Mouse (Mus musculus): ENCODE data around the gene Flt3l. TPM values are rescaled to one million over a fixed set of nuclear protein-coding genes. Genes with fewer than 3 reads are reported as not detected.
"Not testable (repeated sequence)": the region's sequence is repeated elsewhere in the genome, so short reads cannot be mapped to it uniquely, and the experiment has no call there.

Flt3l gene
- total RNA-seq, 2 experiments from 2014 or later, result 4.5 to 5.8 TPM

GRCm38 (mm10) chr7:45163735-45164490 lies 27.7 kb upstream of the Flt3l start, which contains the start of gene Slc17a7:
Gene Slc17a7, plus strand, starts transcription at chr7:45163949.
- DNase-seq (ENCODE audit: low spot score in 2 of 2), result no peak

GRCm38 (mm10) chr7:45162996-45163615 lies 26.9 kb upstream of the Flt3l start:
- no peak for DNase-seq (ENCODE audit: low spot score in 2 of 2)

DNA sequence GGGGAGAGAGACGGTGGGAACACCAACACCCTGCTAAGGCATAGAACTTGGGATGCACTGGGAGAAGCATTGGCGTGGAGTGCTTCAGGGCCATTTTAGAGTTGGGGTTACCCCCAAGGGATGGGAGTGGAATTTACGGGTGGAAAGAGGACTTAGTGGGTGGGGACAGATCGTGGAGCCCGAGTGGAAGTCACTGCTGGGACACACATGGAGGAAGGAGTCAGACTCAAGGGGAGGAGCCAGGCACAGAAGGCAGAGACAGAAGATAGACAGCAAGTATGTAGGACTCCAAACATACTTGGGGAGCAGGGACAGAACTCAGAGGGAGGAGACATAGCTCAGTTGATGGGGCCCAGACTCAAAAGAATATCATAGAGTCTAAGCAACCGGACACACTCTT lies 26.3 kb upstream of the Flt3l start:
- no peak for DNase-seq (ENCODE audit: low spot score in 2 of 2)

- DNase-seq (ENCODE audit: low spot score in 2 of 2), result peak; percentile 94 to 95
Measured at GRCm38 (mm10) chr7:45161612-45162473, 25.6 kb upstream of the Flt3l start.

DNA sequence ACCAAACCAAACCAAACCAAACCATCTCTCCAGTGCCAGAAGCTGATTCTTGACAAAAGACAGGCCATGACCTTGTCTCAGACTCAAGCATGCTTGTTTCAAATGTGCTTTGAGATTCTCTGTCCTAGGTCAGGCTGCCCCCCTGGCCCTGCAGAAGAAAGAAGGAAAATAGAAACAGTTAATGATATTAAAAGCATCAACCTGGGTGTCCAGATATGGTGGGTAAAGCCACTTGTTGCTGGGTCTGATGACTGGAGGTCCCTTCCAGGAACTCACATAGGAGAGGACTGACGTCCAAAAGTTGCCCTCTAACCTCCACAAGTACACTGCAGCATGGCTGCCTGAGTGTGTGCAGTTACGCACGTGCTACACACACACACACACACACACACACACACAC lies 24.6 kb upstream of the Flt3l start:
- DNase-seq (ENCODE audit: low spot score in 2 of 2), result no peak

- no peak for DNase-seq (ENCODE audit: low spot score in 2 of 2)
Measured at GRCm38 (mm10) chr7:45160316-45160800, 24.1 kb upstream of the Flt3l start.

DNA sequence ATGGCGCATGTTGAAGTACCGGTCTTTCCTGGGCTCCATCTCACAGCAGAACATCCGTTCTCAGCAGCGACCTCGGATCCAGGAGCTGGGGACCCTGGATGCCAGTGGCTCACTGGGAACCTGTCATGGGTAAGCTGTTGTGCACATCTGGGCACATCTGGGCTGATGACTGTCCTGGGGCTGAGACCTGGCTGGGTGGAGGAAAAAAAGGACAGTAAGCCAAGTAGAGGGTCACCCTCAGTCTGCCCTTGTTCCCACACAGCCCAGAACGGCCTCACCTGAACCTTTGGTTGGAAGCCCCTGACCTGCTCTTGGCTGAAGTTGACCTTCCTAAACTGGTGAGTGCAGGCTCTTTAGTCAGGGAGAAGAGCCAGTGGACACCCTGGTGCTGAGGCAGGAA lies 22.8 kb upstream of the Flt3l start:
- DNase-seq (ENCODE audit: low spot score in 2 of 2), result no peak

DNA sequence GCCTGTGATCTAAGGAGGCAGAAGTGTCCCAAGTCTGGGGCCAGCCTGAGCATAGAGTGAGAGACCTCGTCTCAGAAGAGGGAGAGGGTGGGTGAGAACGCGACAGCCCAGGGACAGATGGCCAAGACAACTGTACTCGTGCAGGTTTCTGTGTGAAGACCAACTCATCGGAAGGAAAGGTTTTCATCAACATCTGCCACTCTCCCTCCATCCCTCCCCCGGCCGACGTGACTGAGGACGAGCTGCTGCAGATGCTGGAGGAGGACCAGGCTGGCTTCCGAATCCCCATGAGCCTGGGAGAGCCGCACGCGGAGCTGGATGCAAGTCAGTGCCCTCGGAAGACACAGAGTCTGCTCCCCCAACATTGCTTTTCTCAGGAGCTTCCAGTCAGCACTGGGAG lies 21.2 kb upstream of the Flt3l start:
- DNase-seq (ENCODE audit: low spot score in 2 of 2), result no peak

- no peak for DNase-seq (ENCODE audit: low spot score in 2 of 2)
Measured at GRCm38 (mm10) chr7:45156206-45156605, 20.0 kb upstream of the Flt3l start.

DNA sequence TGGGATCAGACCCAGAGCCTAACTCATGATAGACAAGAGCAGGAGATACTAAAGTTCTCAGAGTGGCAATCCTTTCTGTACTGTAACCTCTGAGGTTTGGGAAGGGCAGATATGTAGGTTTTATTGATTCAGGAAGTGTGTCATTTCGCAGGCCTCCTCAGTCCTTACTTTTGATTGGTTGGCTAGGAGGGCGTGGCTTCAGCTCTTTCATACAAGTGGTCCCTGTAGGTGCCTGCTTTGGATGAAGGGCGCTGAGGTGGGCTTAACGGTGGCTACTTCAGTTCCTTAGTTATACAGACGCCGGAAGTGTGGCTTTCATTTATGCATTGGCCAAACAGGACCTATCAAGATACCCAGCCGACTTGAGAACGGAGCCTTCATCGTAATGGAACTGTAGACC lies 19.4 kb upstream of the Flt3l start:
- no peak for DNase-seq (ENCODE audit: low spot score in 2 of 2)

DNA sequence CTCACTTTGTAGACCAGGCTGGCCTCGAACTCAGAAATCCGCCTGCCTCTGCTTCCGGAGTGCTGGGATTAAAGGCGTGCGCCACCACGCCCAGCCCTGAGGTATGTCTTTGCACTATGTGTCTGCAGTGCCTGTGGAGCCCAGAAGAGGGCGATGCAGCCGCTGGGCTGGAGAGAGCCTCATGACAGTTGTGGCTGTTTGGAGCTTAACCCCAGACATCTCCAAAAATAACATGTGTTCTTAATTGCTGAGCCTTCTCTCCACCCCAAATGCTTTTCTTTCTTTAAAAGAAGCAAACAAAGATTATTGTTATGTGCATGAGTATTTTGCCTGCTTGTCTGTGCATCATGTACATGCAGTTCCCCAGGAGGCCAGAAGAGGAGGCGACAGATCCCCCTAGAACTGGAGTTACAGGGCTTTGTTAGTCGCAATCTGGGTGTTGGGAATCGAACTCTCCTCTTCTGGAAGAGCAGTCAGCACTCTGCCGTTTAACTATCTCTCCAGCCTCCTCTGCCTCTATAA lies 18.8 kb upstream of the Flt3l start:
- no peak for DNase-seq (ENCODE audit: low spot score in 2 of 2)

DNA sequence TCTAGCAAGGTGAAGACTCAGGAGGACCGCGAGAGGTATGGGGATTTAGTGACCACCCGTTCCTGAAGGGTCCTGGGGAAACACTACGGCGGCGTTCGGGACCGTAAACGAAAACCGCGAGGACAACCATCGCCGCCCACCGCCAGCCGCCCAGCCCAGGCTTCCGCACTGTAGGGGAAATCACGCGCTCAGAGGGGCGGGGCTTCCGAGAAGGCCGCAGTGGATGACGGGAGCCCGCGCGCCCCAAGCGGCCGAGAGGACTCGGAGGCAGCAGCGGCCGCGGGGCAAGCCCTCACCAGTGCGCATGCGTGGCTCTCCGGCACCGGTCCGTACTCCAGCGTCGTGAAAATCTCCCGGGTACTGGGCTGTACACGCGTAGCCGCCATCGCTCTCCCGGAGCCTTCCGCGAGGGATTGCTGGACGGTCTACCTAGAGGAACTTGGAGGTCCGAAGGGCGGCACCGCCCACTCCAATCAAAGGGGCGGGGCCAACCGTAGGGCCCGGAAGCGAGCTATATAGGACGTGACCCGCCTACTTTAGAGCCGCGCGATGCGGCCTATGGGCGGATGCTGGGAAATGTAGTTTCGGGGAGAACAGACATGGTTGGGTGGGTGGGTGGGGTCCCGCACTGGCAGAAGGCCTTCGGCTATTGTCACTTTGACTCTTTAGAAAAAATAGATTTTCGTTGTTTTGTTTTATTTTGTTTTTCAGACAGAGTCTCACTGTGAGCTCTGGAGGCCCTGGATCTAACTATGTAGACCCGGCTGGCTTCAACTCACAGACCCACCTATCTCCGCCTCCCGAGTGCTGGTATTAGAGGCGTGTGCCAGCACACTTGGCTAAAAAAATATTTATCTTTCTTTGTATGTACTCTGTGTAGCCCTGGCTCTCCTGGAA lies 18.1 kb upstream of the Flt3l start, which contains the start of the genes Pih1d1 and Aldh16a1:
TSS of gene Pih1d1 (plus strand) at position 208 of the 897 bp plus-strand sequence.
TSS of gene Aldh16a1 (minus strand) at position 489 of the 897 bp plus-strand sequence.
- DNase-seq (ENCODE audit: low spot score in 2 of 2), result peak; percentile 97 to 99

- DNase-seq (ENCODE audit: low spot score in 2 of 2), result no peak
Measured at GRCm38 (mm10) chr7:45153586-45153985, 17.4 kb upstream of the Flt3l start.

DNA sequence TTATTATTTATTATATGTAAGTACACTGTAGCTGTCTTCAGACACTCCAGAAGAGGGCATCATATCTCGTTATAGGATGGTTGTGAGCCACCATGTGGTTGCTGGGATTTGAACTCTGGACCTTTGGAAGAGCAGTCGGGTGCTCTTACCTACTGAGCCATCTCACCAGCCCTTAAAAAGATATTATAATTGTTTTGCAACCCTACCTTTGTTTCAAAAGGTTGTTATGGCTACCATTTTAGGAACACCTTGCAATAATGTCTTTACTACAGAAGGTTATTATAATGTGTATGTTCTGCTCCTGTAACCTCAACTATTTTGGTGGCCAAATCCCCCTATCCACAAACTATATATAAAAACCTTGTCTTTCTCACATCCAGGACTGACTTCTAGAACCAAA lies 16.8 kb upstream of the Flt3l start:
- DNase-seq (ENCODE audit: low spot score in 2 of 2), result not testable (repeated sequence)

- no peak for DNase-seq (ENCODE audit: low spot score in 2 of 2)
Measured at GRCm38 (mm10) chr7:45151303-45151702, 15.1 kb upstream of the Flt3l start.

DNA sequence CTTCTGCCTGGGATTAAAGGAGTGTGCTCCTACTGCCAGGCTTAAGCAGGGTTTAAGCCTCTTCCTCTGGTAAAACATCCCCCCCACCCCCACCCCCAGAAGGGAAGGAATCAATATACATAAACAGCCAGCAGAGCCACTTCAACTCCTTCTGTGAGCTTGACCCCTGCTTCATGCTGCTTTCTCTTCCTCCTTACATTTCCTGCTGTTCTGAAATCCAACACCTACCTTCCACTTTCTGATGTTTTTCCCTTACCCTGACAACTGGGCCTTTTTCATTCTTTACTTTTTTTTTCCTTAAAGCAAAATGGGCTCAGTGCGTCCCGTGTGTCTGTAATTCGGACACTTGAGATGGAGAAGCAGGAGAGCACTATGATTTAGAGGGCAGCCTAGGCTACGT lies 14.1 kb upstream of the Flt3l start:
- DNase-seq (ENCODE audit: low spot score in 2 of 2), result no peak

GRCm38 (mm10) chr7:45149545-45149944 lies 13.3 kb upstream of the Flt3l start:
- DNase-seq (ENCODE audit: low spot score in 2 of 2), result no peak

GRCm38 (mm10) chr7:45148534-45149098 lies 12.4 kb upstream of the Flt3l start:
- no peak for DNase-seq (ENCODE audit: low spot score in 2 of 2)

- no peak for DNase-seq (ENCODE audit: low spot score in 2 of 2)
Measured at GRCm38 (mm10) chr7:45147899-45148298, 11.7 kb upstream of the Flt3l start.

DNA sequence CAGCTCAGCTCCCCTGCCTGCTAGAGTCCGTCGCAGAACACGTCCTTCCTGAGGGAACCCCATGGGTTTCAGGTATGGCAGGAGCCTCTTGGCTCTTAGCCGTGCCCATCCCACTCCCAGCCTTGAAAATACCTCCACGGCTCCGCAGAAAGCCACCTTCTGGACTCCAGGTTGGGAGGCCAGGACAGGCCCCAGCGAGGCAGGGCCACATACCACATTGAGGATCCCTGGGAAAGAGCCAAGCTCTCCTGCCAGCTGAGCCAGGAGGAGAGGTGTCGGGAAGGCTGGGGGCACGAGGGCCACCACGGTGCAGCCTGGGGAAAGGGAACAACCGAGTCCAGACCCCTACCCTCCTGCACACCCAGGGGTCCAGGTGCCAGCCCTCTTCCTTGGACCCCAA lies 11.0 kb upstream of the Flt3l start:
- no peak for DNase-seq (ENCODE audit: low spot score in 2 of 2)
